Mouse (Mus musculus) ovary, postnatal 14 days (tissue): Measurements from ENCODE around the gene Vsnl1.
A peak's percentile ranks its signal among the peaks of the same experiment; 100 is the strongest.

ENCODE experiments used
- DNase-seq: peaks from one replicate; pipeline ENCODE4 v3.0.0; 2022; ENCODE audit warnings: low spot score

Vsnl1 gene

DNA sequence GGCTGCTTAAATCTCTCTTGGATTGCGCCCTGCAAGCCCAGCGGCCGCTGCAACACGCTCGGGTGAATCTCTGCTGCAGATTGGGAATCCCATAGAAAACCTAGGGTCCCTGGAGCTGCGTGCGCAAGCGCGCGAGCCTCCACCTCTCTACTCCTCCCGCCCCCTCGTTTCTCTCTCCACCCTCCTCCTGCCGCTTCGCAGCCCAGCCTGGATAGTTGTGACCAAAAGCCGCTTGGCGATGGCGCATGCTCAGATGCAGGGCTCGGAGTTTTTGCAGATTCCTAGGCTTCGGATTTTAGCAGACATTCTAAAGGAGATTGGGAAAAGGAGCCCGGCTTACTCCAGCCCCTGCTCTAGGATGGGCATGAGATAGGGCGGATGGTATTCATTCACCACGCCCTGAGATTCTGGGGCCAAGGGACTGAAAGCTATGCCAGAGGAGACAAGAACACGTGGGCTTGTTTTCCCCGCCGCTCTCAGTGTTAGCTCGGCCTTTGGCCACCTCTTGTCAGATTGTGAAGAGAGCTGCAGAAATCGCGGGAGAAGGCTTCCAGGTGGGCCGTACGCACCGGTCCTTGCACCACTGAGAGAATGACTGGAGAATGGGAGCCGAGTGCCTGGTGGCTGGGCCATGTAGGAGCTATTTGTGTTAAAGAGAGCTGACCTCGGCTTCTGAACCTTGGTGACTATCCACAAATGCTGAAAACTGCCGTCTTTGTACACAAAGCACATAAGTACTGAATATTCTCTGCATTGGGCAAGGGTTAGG is at the start of gene Vsnl1:
Vsnl1 (minus strand) TSS at position 117 of the 769 bp plus-strand sequence.
- peak; percentile 57 for DNase-seq

DNA sequence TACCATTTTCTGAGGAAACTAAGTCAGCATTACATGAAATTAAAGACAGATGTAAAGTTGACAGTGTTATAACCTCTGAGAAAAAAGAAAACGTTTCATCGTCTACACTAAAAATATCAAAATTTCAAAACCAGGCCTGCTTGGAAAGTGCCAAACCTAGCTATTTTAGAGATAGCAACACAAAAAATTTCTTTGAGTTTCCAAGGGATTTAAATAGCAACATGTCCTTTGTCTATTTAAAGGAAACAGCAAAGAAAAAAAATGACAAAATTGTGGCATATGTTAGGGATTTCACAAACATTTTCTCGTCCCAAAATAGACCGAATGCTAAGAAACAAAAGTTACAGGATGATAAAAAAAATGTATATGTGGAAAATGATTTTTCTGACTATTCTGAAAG is 20.2 kb upstream of the Vsnl1 start:
- no peak for DNase-seq

DNA sequence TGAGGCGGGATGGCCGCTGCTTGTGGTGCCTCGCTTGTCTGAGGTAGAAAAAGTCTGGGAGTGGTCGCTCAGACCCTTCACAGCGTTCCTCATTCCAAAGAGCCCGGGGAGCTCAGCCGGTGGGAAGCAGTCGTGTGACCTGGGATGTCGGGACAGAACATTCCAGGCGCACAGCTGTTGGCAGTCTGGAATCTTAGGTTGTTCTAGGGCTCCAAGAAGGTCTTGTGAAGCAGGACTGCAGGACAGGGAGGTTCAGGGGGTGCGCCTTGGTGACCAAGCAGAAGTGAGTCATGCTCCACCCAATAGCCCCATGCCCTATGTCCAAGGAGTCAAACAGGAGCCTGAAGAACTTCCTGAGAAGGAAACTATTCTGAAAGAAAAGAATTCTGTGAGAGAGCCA is 19.8 kb upstream of the Vsnl1 start:
- DNase-seq: no peak

DNA sequence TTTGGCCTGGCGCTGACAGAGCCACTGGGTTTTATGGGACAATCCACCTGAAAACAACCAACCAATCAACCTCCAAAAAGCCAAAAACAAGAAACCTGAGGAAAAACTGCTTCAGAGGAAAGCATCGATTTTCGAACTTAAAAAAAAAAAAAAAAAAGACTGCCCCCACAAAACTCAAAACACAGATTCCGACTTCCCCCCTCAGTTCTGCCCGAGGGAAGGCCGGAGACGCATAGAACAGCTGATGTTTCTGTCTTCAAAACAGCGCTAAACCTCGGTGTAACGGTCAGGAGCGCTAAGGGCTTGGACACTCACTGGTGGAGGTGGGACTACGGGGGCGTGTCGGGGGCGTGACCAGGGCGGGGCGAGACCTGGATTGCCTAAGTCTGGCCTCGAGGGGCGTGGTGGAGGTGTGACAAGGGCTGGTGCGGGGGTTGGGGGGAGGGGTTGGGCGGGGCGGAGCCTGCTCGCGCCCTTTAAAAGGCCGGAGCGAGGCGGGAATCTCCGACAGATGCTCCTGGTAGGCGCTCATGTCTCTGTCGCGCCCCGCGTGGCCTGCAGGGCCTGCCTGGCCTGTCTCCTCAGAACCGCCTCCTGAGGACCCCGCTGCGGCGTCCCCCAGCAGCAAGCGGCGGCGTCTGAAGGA is 19.3 kb upstream of the Vsnl1 start, which contains the start of gene Rad51ap2:
Rad51ap2 (plus strand) TSS at position 531 of the 646 bp plus-strand sequence.
- peak; percentile 81 for DNase-seq

DNA sequence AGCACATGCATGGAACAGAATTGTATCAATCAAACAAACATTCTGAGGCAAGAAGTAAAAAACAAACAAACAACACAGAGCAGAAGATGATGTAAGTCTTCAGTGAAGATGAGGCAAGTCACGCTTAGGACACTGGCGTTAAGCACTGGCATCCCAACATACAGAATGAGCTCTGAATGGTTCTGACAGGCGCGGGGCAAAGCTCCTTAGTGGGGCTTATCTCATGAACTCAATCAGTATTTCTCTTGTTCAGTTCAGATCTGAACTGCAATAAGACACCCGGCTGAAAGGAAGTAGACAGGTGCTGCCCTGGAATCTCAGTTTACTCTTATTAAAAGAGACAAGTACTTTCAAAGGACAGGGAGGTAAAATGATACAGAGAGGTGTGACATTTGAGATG is 17.7 kb upstream of the Vsnl1 start:
- DNase-seq: no peak

DNA sequence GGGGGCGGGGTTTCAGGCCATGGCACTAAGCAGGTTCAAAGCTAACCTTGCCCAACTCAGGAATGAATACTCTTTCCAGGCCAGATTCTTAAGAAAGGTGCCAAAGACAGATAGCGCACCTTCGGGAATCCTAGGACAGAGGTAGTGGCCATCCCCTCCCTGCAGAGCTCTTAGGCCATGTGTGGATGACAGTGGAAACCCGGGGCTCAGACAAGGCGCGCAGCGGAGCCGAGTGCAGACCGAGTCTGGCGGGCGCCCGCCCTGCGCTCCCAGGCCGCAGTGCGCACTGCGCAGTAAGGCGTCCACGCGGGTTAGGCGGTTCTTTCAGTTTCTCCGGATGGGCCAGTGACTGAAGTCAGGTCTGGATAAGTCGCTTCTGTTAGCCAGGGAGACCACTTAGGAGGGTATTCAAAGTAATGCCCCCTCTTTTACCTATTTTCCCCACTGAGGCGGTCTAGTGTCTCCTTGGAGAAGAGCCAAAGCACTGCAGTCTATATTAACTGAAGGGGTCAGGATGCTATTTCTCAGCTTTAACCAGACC is 1.6 kb upstream of the Vsnl1 start:
- DNase-seq: peak; percentile 2

DNA sequence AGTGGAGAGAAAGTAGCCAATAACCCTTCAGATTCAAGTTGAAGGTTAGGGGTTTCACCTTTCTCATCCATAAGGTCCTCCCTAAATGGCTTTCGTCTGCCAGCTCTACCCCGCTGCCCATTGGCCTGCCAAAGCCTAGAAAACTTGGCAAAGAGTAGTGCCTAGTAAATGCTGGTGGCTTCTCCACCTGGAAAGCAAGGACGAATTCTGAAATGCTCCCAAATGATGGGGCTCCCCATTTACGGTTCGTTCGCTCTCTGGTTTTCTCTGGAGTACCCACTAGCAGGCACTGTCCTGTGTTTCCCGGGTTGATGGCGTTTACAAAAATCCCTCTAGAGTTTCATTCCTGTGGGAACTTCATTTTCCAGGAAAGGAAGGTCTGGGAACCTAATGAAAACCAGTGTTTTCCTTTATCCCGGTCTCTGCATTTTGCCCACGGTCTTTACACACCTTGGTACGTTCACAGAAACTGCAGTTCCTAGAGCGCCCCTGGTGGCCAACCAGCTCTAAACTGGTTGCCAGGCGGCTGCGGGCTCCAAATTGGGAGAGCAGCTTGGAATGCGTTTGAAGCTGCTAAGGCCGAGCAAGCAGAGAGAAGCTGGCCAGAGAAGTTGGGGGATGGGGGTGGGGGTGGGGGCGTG is 973 bp upstream of the Vsnl1 start:
- DNase-seq: peak; percentile 57

DNA sequence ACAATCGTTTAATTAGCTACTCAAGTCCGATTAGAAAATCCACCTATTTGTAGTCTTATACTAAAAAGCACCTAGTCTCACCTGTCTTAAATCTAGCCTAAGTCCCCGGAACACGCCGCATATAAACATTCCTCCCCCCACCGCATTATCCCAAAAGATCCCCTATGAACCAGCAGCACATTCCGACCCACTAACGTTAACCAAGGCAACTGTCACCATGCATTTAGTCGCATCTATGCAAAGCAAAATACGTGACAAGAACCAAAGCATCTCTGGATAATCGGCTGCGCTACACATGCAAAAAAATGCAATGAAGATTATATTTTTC is 426 bp downstream of the Vsnl1 start:
- DNase-seq: no peak

DNA sequence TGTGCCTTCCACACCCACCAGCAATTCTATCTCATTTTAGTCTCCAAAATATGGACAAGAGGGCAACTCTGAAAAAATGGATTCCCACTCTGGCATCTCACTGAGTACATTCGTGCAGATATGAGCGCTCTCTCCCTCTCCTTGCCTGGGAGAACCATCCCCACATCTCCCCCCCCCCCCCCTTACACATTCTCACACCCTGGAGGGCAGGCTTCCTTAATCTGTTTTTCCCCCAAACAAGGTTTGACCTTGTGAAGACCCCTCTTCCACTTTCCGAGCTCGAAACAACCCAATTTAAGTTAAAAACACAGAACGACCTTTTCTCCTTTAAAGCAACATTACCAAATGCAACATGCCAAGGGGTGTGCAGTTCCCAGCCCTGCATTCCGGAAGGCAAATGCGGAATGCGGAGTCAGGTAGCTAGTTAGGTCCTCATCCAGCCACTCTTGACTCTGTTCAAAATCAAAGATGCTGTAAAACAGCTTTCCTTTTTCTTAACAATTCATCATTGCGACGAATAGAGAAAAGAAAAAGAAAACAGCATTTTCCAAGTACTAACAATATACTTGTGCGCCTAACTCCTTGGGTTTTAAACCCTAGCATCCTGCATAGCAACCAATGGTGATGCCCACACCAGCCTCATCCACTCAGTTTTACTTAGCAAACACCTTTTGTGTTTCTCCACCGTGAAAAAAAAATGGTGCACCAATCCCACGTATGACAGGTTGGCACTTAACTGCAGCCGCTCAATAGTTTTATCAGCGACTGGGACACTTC is 979 bp downstream of the Vsnl1 start:
- DNase-seq: no peak

DNA sequence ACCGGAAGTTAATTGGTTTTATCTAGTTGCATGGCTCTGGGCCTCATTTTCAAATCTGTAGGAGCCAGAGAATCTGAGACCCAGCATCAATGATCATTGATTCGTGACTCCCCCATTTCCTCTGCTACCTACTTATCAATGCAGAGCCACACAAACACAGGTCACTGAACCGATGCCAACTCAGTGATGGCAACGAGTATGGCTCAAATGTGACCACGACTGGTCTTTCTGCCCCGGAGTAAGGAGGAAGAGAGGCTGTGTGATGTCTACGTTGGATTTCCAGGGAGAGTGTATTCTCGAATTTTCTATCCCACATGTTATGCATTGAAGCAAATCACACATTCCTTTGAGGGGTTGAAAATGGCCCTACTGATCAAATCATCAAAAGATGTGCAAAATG is 2.0 kb downstream of the Vsnl1 start:
- no peak for DNase-seq

DNA sequence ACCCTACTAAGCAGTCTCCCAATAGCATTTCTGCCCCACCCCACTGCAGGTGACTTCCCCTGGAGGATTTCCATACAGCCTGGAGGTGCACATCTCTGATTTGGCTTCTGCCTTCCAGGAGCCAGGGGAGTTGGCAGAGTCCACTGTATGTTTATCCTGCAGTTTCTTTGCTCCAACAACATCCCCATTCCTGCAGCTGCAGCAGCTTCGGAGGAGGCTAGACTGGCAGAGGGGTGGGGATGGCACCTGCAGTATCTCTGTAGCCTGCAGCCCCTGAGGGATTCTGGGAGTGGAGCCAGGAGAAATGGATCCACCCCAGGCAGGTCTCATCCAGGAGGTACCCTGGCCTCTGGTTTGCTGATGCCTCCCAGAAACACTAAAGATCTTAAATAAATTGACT is 2.7 kb downstream of the Vsnl1 start:
- no peak for DNase-seq

DNA sequence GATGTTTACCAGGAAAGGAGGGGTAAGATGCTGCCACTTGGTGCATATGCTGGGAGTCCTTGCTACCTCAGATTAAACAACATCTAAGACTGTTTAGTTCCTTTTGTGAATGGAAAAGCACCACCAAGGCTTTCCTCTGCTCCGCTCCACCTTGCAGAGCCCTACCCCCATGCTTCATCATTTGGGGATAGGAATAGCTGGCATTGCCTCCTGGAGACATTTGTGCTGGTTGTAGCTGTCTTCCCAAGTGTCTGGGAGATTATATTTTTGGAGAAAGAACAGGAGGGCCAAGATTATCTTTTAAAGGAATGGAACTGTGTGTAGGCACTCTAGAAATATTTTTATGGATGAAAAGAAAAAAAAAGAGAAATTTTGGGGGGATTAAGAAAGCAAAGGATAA is 3.3 kb downstream of the Vsnl1 start:
- DNase-seq: no peak

DNA sequence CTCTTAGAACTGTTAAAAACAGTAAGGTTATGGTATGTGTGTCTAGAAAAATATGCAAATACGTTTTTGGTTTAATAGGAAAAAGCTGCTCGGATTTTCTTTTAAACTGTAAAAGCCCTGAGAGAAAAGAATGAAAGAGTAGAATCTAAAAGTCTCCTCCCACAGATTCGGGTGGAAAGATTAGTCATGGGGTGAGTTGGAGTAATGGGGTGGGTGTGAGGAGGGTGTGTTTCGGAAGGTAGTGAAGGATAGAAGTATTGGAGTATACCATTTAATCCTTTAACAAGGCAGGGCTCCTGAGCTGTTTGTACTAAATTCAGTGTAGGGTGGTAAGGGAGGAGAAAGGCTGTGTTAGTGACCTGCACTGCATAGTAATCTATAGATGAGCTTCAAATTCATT is 9.0 kb downstream of the Vsnl1 start:
- DNase-seq: no peak

DNA sequence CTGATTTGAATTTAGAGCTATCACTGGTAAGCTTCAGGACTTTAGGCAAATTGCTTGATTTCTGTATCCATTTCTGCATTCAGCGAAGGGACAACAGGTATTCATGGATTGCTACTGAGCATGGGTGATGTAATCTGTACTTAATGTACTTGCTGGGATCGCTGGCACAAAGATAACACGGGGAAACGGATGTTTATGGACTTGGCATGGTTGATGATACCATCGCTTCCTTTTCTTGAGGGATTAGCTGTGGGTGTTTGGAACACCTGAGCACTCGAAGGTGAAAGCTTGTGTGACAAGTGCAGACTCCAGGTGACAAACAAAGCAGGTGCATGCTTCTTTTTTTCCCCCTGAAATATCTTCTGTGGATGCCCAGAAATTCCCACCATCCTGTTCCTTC is 18.3 kb downstream of the Vsnl1 start:
- no peak for DNase-seq

DNA sequence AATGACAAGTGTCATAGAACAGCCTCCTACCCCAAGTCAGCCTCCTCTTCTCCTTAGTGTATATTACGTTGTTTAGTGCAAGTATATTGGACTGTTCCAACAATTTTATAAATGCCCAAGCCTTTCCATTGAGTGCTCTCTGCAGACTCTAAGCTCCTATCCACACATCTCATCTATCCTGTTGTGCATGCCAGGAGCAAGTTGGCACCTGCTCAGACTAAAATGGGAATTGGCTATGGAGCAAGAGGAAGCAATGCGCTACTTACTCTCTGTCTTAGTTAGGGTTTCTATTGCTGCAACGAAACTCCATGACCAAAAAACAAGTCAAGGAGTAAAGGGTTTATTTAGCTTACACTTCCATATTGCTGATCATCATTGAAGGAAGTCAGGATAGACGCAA is 28.7 kb downstream of the Vsnl1 start:
- DNase-seq: no peak

DNA sequence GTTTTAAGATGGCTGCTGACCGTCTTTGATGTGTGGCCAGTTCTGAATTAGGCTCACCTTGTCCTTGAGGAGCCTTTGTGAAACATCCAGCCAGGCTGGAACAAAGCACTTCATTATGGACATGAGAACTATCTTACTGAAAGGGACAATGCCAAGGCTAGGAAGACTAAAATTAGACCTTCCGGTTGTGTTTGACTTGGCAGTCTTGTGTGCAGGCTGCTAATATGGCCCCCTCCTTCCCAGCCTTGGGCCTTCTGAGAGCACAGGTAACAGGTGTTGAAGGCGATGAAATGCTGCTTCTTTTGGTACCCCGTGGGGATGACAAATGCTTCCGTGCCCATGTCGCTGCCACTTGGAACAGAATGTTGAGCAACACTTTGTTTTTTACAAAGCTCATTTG is 37.6 kb downstream of the Vsnl1 start:
- DNase-seq: no peak

DNA sequence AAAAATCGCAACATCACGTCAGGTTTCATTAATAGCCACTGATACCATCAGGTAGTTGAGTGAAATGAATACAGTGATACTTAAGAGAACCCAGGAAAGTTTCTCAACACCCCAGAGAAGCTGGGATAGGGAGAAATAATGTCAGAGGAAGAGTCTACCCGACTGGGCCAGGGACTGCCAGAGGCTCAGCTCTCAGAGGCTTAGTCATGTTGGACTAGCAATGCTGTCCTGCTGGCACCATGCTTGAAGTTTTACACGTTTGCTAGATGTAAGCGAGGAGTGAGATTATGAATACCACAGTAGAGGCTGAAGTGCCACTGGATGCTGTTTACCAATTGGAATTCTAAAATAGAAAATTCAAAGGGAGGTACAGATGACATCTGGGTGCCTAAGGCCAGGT is 39.4 kb downstream of the Vsnl1 start:
- DNase-seq: no peak

DNA sequence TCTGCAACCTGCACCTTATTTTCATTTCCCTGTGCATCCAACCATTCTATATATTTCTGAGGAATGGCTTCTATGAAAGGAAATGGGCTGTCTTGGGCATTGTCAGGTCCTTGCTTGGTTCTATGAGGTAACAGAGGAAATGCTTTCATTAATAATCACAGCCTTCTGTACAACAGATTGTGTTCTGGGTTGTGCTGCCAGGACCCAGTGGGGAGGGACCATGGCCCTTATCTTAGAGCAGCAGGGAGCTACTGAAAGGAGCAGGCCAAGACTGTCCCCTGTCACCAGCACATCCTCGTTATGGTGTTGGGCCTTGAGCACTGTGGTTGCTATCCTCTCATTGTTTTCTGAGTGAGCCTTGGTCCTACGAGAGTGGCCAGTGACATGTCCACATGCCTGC is 40.9 kb downstream of the Vsnl1 start:
- no peak for DNase-seq

DNA sequence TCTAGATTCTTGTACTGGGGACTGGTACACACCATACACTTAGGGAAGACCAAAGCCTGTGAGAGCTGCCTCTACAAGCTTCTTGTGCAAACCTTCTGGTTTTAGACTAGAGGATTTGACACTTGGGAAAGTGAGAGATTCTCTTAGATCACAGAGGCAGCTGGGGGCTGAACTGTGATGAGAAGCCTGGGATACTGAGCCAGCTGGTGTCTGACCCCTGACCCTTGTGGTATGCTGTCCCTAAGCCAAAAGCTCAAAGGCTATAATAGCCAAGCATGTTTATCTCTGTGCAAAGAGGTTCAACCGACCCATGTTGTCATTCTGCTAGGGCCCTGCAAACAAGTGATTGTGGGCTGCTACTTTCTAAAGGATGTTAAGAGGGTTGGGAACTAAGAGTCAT is 43.9 kb downstream of the Vsnl1 start:
- no peak for DNase-seq

DNA sequence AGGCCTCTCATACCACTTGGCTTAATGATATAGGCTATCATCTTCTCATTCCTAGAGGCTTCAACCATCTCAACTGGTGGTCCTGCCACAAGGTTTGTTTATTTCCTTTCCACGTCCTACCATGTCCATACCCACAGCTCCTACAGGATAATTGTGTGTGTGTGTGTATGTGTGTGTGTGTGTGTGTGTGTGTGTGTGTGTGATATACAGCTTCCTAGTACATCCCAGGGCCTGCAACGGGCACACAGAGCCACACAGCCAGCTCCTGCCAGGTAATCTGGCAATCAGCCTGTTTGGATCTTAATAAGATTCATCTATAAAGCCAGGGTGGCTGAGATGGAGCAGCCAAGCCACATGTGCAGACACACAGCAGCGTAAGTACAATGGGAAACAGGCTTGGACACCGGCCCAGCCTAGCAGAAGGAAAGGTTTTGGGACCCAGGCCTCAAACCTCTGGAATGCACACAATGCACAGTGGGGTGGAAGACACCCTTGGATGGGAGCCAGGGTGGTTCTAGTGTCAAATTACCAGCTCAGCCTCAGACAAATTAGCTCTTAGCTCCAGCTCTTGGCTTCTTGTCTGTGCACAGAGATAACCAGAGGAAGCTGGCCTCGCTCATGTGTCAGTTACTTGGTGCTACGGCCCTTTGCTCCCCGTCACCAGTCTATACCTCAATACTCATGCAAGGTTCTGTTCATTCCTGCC is 45.0 kb downstream of the Vsnl1 start:
- DNase-seq: peak; percentile 24

DNA sequence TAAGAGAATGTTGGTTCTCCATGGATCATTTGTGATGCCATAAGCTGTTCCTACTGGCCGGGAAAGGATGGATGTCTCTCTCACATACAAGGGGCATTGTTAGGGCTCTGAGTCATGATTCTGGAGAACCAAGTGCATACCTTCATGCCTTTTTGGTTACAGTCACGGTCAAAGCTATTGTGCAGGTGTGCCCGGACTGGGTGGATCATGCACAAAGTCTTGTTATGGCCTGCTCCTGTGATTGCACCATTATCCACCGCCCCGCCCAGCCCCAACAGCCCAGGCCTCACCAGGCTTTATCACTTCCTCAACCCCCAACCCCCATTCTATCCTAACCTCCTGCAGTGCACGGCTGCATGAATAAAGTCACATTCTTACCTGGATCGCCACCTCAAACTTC is 47.3 kb downstream of the Vsnl1 start:
- DNase-seq: no peak

DNA sequence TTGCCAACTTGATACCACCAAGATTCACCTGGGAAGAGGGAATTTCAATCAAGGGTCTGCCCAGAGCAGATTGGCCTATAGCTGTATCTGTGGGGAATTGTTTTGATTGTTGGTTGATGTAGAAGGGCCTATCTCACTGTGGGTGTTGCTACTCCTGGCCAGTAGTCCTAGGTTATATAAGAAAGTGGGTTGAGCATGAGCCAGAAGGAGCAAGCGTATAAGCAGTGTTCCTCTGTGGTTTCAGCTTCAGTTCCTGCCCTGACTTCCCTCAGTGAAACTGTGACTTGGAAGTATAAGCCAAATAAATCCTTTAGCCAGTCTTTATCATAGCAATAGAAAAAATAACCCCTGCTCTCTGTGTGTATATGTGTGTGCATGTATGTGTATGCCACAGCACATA is 51.7 kb downstream of the Vsnl1 start:
- no peak for DNase-seq
